Mouse (Mus musculus) neural tube, embryonic 15.5 days (tissue): ENCODE data around the gene Olfr1133. TPM values are rescaled to one million over a fixed set of nuclear protein-coding genes. Genes with fewer than 3 reads are reported as not detected.
"Not testable (repeated sequence)": the region's sequence is repeated elsewhere in the genome, so short reads cannot be mapped to it uniquely, and the experiment has no call there.

Source experiments
- ATAC-seq: fragments of 200-750 bp; cut with Nextera tagmentation; 2 replicates; pipeline ENCODE4 v1.8.0; 2017; ENCODE audit warnings: mild to moderate bottlenecking, moderate TSS enrichment, moderate library complexity; ENCODE audit not compliant: low FRiP score
- H3K27ac ChIP-seq: fragments of 300-500 bp; sonication (generic); replicated peaks from 2 replicates; pipeline ENCODE4 v1.5.1; 2015; ENCODE audit warnings: mild to moderate bottlenecking, inconsistent platforms
- H3K27me3 ChIP-seq: fragments of 300-500 bp; sonication (generic); replicated peaks from 2 replicates; pipeline ENCODE4 v1.6.1; 2015; ENCODE audit warnings: inconsistent platforms
- H3K36me3 ChIP-seq: fragments of 300-500 bp; sonication (generic); 2 replicates; pipeline ENCODE4 v1.6.1; 2015; ENCODE audit warnings: inconsistent platforms
- H3K4me1 ChIP-seq: fragments of 300-500 bp; sonication (generic); 2 replicates; pipeline ENCODE4 v1.6.1; 2015; ENCODE audit warnings: inconsistent platforms
- H3K4me2 ChIP-seq: fragments of 300-500 bp; sonication (generic); 2 replicates; pipeline ENCODE4 v1.6.1; 2015; ENCODE audit warnings: inconsistent platforms, mild to moderate bottlenecking, moderate library complexity
- H3K4me3 ChIP-seq: fragments of 300-500 bp; sonication (generic); replicated peaks from 2 replicates; pipeline ENCODE4 v1.5.1; 2015; ENCODE audit warnings: mild to moderate bottlenecking, inconsistent platforms
- H3K9ac ChIP-seq: fragments of 300-500 bp; sonication (generic); replicated peaks from 2 replicates; pipeline ENCODE4 v1.6.1; 2015; ENCODE audit warnings: mild to moderate bottlenecking, inconsistent platforms
- H3K9me3 ChIP-seq: fragments of 300-500 bp; sonication (generic); replicated peaks from 2 replicates; pipeline ENCODE4 v1.6.1; 2016; ENCODE audit warnings: inconsistent platforms
- WGBS: fragments of 180-500 bp; shearing (Covaris S2); methylation state at CpG from one replicate; pipeline ENCODE4 v1.1.7; 2015; ENCODE audit warnings: mixed read lengths; 5-methylcytosine and 5-hydroxymethylcytosine counted together
- polyA plus RNA-seq: library from polyadenylated mRNA; unstranded; fragments of >200 nt; fragmentation: Nextera tagmentation; extraction: Ambion mirVana; gene quantifications from 2 replicates; pipeline ENCODE4 v1.2.1, GENCODE M21; 2015

Gene Olfr1133
- polyA plus RNA-seq = not detected in 2 replicates

DNA sequence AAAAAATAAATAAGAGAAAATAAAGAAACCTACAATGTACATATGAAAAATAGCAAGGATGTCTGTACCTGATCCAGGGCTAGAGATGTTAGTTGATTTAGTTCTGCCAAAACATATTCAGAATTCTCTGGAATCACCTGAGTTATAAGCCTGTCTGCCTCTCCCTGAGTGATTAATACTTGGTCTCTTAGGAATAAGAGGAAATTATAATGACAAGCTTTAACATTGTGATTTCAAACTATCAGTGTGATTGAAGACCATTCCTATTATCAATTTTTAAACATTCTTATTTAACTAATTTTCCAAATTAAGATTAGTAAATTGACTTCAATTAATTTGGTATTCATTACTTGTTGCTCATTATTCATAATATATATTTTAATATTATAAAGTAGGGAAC lies at the start of gene Olfr1133:
Gene Olfr1133 (minus strand): TSS at position 101 of the 400 bp plus-strand sequence.
- H3K27me3 ChIP-seq = no peaks in the 10 kb centered on the region
- no peak within 1 kb of the TSS for H3K4me3 ChIP-seq
- no peaks in the 10 kb centered on the region for H3K36me3 ChIP-seq
- no peak within 1 kb of the TSS for H3K9ac ChIP-seq
- H3K27ac ChIP-seq = no peak within 1 kb of the TSS
- no peaks in the 10 kb centered on the region for H3K4me1 ChIP-seq
- H3K9me3 ChIP-seq = no peaks in the 10 kb centered on the region
- ATAC-seq = no peak
- H3K4me2 ChIP-seq = no peak within 1 kb of the TSS

DNA sequence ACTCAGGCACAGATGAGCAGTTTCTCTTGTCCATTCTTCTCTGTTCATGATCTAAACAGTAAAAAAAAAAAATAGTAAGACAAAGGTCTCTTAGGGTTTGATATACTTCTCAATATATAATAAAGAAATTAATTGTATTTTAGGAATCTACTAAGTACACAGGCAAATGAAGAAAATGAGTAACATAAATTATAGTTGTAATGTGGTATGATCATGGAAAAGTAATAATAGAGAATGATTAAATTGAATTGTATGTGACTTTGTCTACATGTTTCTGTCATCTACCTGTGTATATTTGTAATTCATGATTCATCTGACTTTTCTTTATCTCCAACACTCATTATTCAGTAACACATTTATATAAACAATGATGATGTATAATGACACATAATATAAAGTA lies 46.7 kb upstream of the Olfr1133 start, which contains the start of gene Olfr1136:
Gene Olfr1136 (minus strand): TSS at position 101 of the 400 bp plus-strand sequence.
- no peak for ATAC-seq
- Histone ChIP-seq H3K4me2 (no peak within 1 kb of the TSS), H3K9ac (no peak within 1 kb of the TSS), H3K36me3 (no peaks in the 10 kb centered on the region), H3K4me3 (no peak within 1 kb of the TSS), H3K9me3 (no peaks in the 10 kb centered on the region), H3K27ac (no peak within 1 kb of the TSS), H3K4me1 (no peaks in the 10 kb centered on the region), H3K27me3 (no peaks in the 10 kb centered on the region)

GRCm38 (mm10) chr2:87673564-87673963 lies 26.4 kb upstream of the Olfr1133 start, which contains the start of gene Olfr1135:
TSS of gene Olfr1135 (minus strand) at chr2:87673664.
- no peak for ATAC-seq
- no peak within 1 kb of the TSS for H3K9ac ChIP-seq
- H3K4me1 ChIP-seq = no peaks in the 10 kb centered on the region
- WGBS = 9% methylated on average over 1 of the region's 1 CpGs
- no peaks in the 10 kb centered on the region for H3K36me3 ChIP-seq
- H3K27ac ChIP-seq = no peak within 1 kb of the TSS
- H3K27me3 ChIP-seq = no peaks in the 10 kb centered on the region
- no peaks in the 10 kb centered on the region for H3K9me3 ChIP-seq
- no peak within 1 kb of the TSS for H3K4me3 ChIP-seq
- no peak within 1 kb of the TSS for H3K4me2 ChIP-seq

- H3K27me3 ChIP-seq = no peaks in the 10 kb centered on the region
- H3K9ac ChIP-seq = no peak within 1 kb of the TSS
- no peak within 1 kb of the TSS for H3K4me3 ChIP-seq
- no peak within 1 kb of the TSS for H3K27ac ChIP-seq
- H3K36me3 ChIP-seq = no peaks in the 10 kb centered on the region
- no peaks in the 10 kb centered on the region for H3K4me1 ChIP-seq
- no peak for ATAC-seq
- 91% methylated on average over 2 of the region's 2 CpGs for WGBS
- H3K4me2 ChIP-seq = no peak within 1 kb of the TSS
- no peaks in the 10 kb centered on the region for H3K9me3 ChIP-seq
Measured at GRCm38 (mm10) chr2:87658360-87658759, 11.2 kb upstream of the Olfr1133 start, which contains the start of gene Olfr1134. TSS of gene Olfr1134 (minus strand) at chr2:87658460.

DNA sequence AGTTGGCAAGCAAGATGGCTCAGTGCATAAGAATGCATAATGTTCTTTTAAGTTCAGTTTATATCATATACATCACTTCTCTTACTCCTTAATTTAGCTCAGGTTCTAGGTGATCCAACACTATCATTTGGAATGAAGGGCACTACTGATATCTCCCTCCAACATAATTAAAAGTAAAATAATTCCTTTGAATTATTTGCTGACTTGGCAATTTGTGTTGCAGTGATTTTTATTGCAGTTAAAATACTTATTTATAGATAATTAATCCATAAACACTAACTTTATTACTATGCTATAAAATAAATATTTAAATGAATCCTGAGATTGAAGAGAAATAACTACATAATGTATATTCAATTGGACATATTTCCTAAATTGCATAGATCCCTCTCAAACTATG lies 4.7 kb downstream of the Olfr1133 start:
- no peaks in the 10 kb centered on the region for H3K4me1 ChIP-seq
- no peaks in the 10 kb centered on the region for H3K27me3 ChIP-seq
- H3K4me2 ChIP-seq = no peak overlapping the region
- no peak overlapping the region for H3K4me3 ChIP-seq
- no peak overlapping the region for H3K27ac ChIP-seq
- H3K36me3 ChIP-seq = no peaks in the 10 kb centered on the region
- no peak for ATAC-seq
- no peaks in the 10 kb centered on the region for H3K9me3 ChIP-seq
- H3K9ac ChIP-seq = no peak overlapping the region

GRCm38 (mm10) chr2:87637435-87637834 lies 9.7 kb downstream of the Olfr1133 start, which contains the start of gene Olfr1132:
TSS of gene Olfr1132 (minus strand) at chr2:87637535.
- no peak for ATAC-seq
- Histone ChIP-seq H3K27me3 (no peaks in the 10 kb centered on the region), H3K36me3 (no peaks in the 10 kb centered on the region), H3K4me2 (no peak within 1 kb of the TSS), H3K9ac (no peak within 1 kb of the TSS), H3K4me3 (no peak within 1 kb of the TSS), H3K4me1 (no peaks in the 10 kb centered on the region), H3K27ac (no peak within 1 kb of the TSS), H3K9me3 (no peaks in the 10 kb centered on the region)

GRCm38 (mm10) chr2:87626804-87627203 lies 20.4 kb downstream of the Olfr1133 start, which contains the start of gene Olfr1131:
TSS of gene Olfr1131 (plus strand) at chr2:87627104.
- ATAC-seq = no peak
- no peaks in the 10 kb centered on the region for H3K4me1 ChIP-seq
- H3K27ac ChIP-seq = no peak within 1 kb of the TSS
- H3K36me3 ChIP-seq = no peaks in the 10 kb centered on the region
- no peak within 1 kb of the TSS for H3K4me3 ChIP-seq
- no peaks in the 10 kb centered on the region for H3K27me3 ChIP-seq
- H3K4me2 ChIP-seq = no peak within 1 kb of the TSS
- 72% methylated on average over 3 of the region's 3 CpGs for WGBS
- no peak within 1 kb of the TSS for H3K9ac ChIP-seq
- no peaks in the 10 kb centered on the region for H3K9me3 ChIP-seq

DNA sequence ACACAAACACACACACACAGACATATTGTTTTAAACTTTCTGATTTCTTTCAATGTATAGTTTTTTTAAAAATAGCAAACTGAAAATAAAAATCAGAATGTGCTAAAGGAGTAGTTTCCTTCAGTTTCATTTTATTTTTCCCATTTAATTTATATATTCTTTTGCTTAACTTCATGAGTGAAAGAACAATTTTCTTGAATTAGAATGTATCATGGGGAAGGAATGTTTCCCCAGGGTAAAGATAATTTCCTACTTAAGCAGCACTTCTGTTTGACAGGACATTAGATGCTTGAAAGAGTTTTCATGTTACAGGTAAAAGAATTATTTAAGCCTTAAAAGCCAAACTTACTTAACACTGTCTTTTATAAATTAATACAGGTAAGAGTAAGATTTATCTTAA lies 41.3 kb downstream of the Olfr1133 start, which contains the start of gene Olfr1130:
Gene Olfr1130 (plus strand): TSS at position 301 of the 400 bp plus-strand sequence.
- ATAC-seq = not testable (repeated sequence)

More for the DNA sequence above, 41.3 kb downstream of the Olfr1133 start, which contains the start of gene Olfr1130:
- not testable (repeated sequence) for H3K27me3 ChIP-seq, H3K36me3 ChIP-seq, H3K4me2 ChIP-seq, H3K9me3 ChIP-seq, H3K9ac ChIP-seq, H3K4me1 ChIP-seq, H3K4me3 ChIP-seq, H3K27ac ChIP-seq

Other genes starting within 250 kb of the Olfr1133 start
- gene Olfr1123, start 230.7 kb downstream of the Olfr1133 start, polyA plus RNA-seq = not detected in 2 replicates
- 0.10 TPM in 1 of 2 replicates, not detected in the other for gene Olfr1124, start 217.1 kb downstream of the Olfr1133 start, polyA plus RNA-seq
- not detected in 2 replicates for gene Olfr1126, start 193.4 kb downstream of the Olfr1133 start, polyA plus RNA-seq
- gene Pramel7, start 150.3 kb downstream of the Olfr1133 start, polyA plus RNA-seq = not detected in 2 replicates
- not detected in 2 replicates for gene Pramel6, start 140.8 kb downstream of the Olfr1133 start, polyA plus RNA-seq
- gene Olfr153, start 115.6 kb downstream of the Olfr1133 start, polyA plus RNA-seq = not detected in 2 replicates
- not detected in 2 replicates for gene Olfr1128, start 101.8 kb downstream of the Olfr1133 start, polyA plus RNA-seq
- gene Olfr1129, start 73.5 kb downstream of the Olfr1133 start, polyA plus RNA-seq = not detected in 2 replicates
- gene Olfr1130, start 41.2 kb downstream of the Olfr1133 start, polyA plus RNA-seq = not detected in 2 replicates
- not detected in 2 replicates for gene Olfr1131, start 20.3 kb downstream of the Olfr1133 start, polyA plus RNA-seq
- not detected in 2 replicates for gene Olfr1132, start 9.8 kb downstream of the Olfr1133 start, polyA plus RNA-seq
- gene Olfr1134, start 11.1 kb upstream of the Olfr1133 start, polyA plus RNA-seq = not detected in 2 replicates
- gene Olfr1135, start 26.3 kb upstream of the Olfr1133 start, polyA plus RNA-seq = not detected in 2 replicates
- gene Olfr1136, start 46.6 kb upstream of the Olfr1133 start, polyA plus RNA-seq = not detected in 2 replicates
- not detected in 2 replicates for gene Olfr1137, start 65.8 kb upstream of the Olfr1133 start, polyA plus RNA-seq
- not detected in 2 replicates for gene Olfr1138, start 92.6 kb upstream of the Olfr1133 start, polyA plus RNA-seq
- not detected in 2 replicates for gene Olfr1140, start 96.4 kb upstream of the Olfr1133 start, polyA plus RNA-seq
- gene Olfr1141, start 106.6 kb upstream of the Olfr1133 start, polyA plus RNA-seq = not detected in 2 replicates
- not detected in 2 replicates for gene Olfr152, start 132.1 kb upstream of the Olfr1133 start, polyA plus RNA-seq
- gene Olfr1143, start 153.2 kb upstream of the Olfr1133 start, polyA plus RNA-seq = not detected in 2 replicates
- gene Olfr1145, start 162.4 kb upstream of the Olfr1133 start, polyA plus RNA-seq = not detected in 2 replicates
- gene Olfr1148, start 183.2 kb upstream of the Olfr1133 start, polyA plus RNA-seq = not detected in 2 replicates
- gene Olfr1150-ps1, start 196.6 kb upstream of the Olfr1133 start, polyA plus RNA-seq = not detected in 2 replicates
- gene Olfr1151, start 208.5 kb upstream of the Olfr1133 start, polyA plus RNA-seq = not detected in 2 replicates
- gene Olfr1152, start 219.1 kb upstream of the Olfr1133 start, polyA plus RNA-seq = not detected in 2 replicates
- not detected in 2 replicates for gene Olfr1153, start 247.6 kb upstream of the Olfr1133 start, polyA plus RNA-seq